Mouse (Mus musculus): ENCODE results near the gene Canx.

Canx gene

DNA sequence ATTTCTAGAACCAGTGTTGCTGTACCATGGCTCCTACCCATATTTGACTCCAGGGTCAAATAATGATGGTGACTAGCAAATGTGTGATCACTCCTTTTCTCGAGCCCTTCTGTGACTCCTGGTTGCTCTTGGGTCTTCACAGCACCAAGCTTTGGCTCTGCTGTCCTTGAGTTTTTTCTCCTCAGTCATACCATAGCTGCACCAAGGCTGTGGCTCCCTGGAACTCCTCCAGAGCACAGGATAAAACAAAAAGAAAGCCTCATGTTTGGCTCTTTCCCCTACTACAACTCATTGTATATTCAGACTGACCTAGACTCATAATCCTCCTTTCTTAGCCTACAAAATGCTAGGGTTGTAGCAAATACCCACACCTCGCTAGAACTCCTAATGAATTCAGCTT is 52.7 kb downstream of the Canx start:
- peak; percentile 24 for DNase-seq

- DNase-seq, result no peak
Observed at GRCm38 (mm10) chr11:50269885-50270284, 55.6 kb downstream of the Canx start.

GRCm38 (mm10) chr11:50269163-50269562 is 56.3 kb downstream of the Canx start:
- no peak for DNase-seq

DNA sequence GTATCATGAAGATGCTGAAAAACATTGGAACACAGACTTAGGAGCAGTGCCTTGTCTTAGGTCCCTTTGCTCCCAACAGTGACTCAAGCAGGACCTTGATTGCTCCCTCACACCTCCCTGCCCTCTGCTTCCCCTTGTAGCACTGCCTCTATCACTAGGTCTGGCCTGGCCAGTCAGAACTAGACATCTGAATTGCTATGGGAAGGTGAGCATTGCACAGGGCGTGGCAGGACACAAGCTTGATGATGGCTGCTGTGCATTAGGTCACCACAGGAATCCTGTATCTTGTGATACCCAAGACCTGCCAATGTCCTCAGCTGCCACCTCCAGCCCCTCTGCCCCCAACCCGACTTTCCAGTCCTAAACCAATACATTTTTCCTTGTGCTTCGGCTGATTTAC is 58.5 kb downstream of the Canx start:
- DNase-seq, result no peak

- DNase-seq, result peak; percentile 96
Observed at GRCm38 (mm10) chr11:50265931-50266330, 59.5 kb downstream of the Canx start.

GRCm38 (mm10) chr11:50263198-50263597 is 62.3 kb downstream of the Canx start:
- DNase-seq, result no peak

DNA sequence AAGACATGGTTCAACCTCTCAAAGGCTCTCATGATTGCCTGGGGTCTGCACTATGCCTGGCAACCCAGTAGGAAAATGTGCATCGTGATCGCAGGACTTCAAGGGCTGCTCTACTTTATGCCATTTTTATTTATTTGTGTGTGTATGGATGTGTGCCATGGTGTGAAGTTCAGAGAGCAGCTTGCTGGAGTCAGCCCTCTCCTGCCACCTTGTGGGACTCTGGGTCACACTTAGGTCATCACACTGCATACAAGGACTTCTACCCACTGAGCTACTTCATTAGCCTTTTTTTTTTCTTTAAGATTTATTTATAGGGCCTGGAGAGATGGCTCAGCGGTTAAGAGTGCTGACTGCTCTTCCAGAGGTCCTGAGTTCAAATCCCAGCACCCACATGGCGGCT is 63.5 kb downstream of the Canx start:
- DNase-seq, result peak; percentile 90

GRCm38 (mm10) chr11:50258310-50258709 is 67.2 kb downstream of the Canx start:
- peak; percentile 91 for DNase-seq

DNA sequence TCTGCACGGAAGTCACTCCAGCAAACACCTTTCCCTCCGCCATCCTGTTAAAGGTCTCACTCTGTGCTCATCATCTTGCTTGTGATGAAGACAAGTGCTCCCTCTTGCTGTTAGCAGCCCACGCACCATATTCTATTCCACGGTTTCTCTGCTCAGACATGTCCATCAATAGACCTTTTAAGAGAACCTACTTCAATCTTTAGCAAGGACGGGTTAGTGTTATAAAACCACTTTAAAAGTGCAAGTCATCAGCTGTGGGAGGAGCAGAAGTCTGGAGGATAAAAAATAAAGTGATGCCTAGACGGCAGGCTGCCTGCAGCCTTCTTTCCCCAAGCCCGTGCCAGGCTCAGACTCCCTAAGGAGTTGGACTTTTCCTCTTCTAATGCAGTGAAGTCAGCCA is 68.9 kb downstream of the Canx start:
- DNase-seq, result no peak

DNA sequence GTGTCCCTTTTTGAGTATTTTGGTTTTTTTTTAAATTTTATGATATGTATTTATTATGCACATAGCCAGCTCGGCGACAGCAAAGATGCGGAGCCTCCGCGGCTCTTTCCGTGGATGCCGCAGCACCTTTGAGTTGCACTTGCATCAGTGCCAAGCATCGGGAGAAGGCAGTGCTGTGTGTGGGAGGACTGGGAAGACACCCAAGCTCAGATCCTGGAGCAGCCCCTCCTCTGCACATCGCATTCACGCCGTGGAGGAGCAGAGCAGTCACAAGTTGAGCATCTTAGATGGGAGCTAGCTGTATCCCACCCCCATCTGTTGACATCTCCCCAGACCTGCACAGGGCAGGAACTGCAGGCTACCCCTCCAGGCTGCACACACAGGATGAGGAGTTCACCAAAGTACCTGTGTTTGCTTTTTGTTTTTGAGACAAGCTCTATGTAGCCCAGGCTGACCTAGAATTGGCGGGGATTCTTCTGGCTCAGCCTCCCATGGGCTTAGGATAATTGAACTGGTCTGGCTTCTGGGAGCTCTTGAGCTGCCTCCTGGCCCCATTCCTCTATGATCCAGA is 71.4 kb downstream of the Canx start:
- peak; percentile 92 for DNase-seq

DNA sequence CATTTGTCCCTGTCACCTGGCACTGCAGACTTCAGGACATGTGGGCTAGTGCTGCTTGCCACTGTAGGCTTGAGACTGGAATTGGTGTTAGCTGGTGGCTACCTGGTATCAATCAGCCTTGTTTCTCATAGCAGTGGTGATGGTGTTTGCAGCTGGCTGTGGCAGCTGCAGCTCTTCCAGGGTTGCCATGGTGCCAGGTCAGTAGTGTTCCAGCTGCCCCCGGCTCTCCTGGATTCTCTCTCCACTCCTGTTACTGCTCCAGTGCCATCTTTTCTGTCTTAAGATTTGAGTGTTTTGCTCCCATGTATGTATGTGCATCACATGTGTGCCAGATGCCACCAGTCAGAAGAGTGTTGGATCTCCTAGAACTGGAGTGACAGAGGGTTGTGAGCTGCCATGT is 72.1 kb downstream of the Canx start:
- no peak for DNase-seq

DNA sequence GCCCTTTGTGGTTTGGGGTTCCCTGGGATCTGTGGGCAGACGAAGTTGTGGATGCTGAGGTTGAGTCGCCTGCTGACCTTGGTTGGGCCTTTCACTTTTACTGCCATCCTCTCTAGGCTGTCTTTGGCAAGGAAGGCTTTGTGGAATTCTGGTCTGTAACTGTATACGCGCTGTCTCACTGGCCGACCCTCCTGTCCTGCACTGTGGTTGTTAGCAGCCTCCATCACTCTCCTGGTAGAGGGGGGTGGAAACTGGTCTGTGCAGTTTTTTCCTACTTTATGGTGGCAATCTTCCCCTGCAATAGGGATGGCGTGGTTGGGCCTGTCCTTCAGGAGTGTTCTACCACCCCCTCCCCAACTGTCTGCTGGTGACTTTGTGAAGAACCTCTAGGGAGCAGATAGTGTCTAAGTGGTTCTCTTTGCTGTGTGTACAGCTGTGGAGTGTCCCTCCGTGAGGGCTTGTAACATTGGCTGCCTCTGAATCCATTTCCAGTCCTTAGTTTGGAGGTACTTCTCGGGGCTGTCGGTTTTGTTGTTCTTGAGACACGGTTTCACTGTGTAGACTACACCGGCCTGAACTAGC is 72.7 kb downstream of the Canx start:
- DNase-seq, result no peak

- DNase-seq, result peak; percentile 92
Observed at GRCm38 (mm10) chr11:50252166-50252565, 73.3 kb downstream of the Canx start.

DNA sequence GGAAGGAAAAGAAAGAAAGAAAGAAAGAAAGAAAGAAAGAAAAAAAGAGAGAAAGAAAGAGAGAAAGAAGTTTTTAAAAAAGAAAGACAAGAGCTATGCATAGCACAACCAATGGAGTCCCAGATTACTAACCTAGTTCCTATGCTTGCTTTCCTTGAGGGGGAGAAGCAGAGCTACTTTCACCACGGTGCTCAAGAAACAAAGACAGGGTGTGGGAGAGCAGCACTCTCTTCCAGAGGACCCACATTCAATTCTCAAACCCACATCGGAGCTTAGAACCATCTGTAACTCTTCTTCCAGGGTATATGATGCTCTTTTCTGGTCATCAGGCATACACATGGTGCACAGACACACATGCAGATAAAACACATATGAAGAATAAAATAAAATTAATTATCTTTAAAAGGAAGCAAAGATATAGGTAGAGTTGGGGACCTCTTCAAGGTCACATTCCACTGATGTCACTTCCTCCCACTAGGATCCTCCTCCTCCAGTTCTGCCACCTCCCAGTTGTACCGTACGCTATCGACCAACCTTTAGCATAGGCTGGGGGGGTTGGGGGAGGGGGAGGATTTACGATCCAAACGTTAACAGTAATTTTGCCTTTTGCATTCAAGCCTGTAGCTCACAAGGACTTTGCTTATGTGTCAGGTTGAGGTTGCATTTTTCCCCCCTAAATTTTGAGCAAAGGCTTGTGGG is 76.9 kb downstream of the Canx start:
- no peak for DNase-seq

GRCm38 (mm10) chr11:50245269-50245668 is 80.2 kb downstream of the Canx start:
- peak; percentile 96 for DNase-seq
